Mouse (Mus musculus) skeletal muscle tissue, adult 2 months (tissue): ENCODE measurements around the gene Wdr74.

Source experiments
- DNase-seq: peaks from one replicate; pipeline ENCODE4 v3.0.0-alpha.2; 2012; ENCODE audit warnings: low read depth, low spot score

Gene Wdr74

DNA sequence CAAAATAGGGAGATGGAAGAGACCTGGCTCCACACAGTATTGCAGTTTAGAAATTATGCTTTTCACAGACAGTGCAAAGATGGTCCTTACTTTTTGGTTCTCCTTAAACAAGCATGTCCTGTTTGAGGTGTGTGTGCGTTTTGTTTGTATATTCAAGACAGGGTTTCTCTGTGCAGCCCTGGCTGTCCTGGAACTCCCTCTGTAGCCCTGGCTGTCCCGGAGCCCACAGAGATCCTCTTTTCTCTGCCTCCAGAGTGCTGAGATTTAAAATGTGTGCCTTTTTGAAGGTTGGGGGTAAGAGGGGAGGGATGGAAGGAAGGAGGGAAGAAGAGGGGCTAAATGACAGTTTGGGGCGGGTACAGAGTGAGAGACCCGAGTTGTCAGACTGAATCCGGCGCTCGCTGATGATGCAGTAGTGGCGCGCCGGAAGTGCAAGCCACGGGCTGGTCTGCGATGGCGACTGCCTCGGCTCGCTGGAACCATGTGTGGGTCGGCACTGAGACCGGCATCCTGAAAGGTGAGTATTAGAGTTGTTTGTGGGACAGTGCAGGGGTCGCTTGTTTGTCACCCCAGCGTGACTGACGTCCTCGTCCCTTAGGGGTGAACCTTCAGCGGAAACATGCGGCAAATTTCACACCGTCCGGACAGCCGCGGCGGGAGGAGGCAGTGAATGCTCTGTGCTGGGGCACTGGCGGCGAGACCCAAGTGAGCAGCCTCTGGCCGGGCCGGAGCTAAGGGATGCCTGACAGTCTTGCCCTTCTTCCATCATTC, at the start of gene Wdr74:
Gene Wdr74, plus strand, starts transcription at position 439 of the 771 bp plus-strand sequence.
- DNase-seq = peak; percentile 80

DNA sequence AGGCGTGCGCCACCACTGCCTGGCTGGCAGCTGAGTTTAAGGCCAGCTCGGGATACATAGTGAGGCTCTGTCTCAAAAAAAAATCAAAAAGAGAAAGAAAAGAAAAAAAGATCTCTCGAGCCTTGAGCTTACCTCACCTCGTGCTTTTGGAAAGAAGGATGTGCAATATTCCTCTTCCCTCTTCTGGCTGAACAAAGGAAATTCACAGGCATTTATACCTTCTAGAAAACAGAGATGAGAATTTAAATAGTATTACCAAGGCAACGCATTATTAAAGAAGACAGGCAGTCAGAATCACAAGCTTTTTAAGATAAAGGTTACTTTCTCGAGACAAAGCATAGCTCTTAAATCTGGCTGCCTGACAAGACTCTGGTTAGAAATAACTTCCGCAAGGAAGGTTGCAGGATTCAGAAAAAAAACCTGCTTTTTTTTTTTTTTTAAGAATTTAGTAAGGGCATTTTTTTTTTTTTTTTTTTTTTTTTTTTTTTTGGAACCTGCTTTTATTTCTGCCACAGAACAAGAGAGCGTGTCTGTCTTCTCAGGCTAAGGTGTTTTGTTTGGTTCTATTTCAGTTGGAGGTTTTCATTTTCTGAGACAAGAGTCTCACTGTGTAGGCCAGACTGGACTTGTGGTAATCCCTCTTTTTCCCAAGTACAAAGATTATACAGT, 43.6 kb upstream of the Wdr74 start:
- no peak for DNase-seq

DNA sequence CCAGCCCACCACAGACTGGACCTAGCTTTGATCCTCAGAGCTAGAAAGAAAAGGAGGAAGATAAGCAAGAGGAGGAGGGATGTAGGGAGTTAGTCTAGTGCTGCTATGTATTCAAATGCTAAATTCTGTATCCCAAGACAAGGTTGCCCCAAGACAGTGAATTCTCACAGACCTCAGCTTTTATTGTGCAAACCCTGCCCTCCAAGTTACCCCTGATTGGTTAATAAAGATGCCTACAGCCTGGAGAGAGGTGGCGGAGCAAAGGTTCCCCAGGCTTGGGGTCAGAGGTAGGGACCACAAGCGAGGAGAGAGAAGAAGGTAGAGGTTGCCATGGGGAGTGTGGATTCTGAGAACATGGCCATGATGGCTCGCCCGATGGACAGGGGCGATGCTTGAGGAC, 42.9 kb upstream of the Wdr74 start:
- no peak for DNase-seq

DNA sequence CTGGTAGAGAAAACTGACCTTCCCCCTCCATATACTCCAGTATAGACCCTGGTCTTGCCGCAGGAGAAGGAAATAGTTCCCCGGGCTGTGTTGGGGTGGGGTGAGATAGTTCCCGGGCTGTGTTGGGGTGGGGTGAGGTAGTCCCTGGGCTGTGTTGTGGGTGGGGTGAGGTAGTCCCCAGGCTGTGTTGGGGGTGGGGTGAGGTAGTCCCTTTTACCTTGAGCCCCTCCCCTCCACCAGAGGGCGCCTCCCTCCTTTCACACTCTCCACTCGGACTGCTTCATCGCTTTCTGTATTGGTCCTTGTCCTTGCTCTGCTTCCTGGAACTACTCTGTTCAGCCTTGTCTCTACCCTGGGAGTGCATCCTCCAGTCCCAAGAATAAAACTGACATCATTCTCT, 40.3 kb upstream of the Wdr74 start:
- DNase-seq = no peak

DNA sequence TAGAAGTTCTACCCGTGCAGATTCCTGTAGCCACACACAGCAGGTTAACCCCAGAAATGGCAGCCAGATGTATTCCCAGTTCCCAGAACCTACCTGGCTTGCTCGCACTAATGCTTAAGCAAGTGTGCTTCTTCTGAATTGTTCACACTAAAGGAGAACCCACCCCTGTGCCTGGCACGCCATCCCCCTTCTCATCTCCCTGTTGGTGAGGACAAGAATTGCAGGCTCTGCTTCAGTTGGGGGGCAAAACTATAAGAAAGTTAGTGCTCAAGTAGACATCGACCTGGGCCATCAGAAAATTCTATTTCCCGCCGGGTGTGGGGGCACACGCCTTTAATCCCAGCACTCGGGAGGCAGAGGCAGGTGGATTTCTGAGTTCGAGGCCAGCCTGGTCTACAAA, 36.0 kb upstream of the Wdr74 start:
- no peak for DNase-seq

DNA sequence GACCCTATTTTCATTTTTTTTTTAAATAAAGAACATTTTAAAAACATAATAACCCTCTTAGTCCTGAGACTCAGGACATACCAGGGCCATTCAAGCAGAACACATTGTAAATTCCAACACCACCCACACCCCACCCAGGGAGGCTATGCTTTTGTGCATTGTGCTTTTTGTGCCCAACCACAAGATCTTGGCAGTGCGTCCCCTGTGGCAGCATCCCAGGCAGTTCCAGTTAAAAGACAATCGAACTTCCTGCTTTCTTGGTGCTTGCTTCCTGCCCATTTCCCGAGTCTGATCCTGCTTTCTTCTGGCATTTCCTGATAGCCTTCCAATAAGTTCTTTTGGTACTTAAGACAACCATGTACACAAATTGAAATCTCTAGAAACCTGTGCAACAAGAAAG, 33.2 kb upstream of the Wdr74 start:
- DNase-seq = no peak

DNA sequence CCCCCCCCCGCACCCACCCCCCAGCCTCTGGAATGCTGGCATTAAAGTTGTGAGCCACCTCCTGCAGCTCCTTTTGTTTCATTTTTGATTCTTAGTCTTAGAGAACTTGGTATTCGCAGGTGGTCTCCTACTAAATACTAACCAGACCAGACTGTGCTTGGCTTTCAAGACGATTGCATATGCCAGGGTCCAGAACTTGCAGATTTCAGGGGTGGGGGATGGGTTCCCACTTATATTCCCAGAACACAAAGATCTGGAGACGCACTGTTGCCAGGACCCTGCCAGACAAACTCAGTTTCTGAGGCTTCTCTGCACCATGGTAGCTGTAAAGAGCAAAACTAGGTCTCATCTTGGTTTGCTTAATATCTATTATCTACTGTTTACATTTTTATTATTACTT, 32.1 kb upstream of the Wdr74 start:
- DNase-seq = no peak

DNA sequence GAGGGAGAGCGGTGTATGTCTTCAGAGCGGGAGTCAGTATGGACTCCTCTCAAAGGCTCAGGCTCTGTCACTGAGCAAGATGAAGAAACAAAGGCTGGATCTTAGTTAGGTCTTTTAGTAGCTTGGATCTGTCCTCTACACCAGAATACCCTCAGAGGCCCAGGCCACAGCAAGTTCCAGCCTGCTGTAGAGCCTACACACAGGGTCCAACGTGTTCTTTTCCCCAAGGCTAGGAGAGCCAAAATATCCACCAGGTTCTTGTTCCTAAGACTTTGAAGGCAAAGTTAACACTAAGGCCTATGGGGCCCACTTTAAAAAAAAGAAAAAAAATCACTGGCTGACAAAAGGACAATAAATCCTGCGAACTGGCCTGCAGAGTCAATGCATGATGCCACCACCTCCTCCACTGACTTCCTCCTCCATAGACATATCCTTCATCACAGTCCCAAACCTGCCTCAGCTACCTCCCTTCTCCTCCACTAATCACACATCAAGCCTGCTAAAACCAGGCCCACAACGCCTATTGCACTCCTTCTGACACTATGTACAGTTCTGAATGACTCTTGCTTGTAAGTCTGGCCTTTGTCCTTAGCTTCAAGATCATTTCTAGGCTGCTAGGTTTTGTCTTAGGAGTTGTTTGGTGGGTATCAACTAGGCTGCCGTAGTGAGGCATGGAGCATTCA, 30.5 kb upstream of the Wdr74 start:
- no peak for DNase-seq

DNA sequence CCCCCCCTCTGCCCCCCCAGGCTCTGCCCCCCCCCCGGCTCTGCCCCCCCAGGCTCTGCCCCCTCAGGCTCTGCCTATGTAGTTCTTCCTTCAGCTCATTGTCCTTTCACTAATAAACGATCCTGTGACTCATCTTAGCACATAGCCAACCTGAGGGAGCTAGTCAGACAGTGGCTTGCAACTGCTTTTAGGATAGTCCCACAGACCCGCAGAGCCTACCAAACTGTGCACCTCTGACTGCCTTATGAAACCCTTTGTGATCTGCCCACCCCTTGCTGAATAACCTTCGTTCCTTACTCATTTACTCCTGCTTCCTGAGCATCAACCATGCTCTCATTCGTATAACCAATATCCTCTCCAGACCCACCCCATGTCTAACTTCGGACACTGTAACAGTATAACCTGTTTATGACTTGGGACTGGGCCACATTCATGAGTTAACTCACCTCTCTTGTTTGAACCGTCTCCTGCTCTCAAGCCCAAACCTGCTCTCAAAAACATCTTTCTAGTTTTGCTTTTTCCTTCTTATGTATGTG, 29.4 kb upstream of the Wdr74 start:
- DNase-seq = no peak

DNA sequence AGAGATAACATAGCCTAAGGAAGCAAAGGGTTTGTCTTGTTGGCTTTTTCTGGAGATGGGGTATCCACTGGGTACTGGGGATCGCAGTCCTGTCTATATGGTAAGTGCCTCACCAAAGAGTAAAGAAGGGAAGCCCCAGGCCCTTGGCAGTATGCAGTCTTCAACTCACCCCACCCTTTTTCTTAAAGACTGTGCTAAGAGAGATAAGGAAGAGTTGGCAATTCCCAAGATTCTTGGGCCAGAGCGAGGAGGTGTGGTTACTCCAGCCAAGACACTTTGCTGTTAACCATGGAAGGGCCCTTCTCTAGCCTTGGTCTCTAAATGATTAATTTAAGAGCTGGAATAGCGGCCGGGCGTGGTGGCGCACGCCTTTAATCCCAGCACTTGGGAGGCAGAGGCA, 28.7 kb upstream of the Wdr74 start:
- DNase-seq = no peak

DNA sequence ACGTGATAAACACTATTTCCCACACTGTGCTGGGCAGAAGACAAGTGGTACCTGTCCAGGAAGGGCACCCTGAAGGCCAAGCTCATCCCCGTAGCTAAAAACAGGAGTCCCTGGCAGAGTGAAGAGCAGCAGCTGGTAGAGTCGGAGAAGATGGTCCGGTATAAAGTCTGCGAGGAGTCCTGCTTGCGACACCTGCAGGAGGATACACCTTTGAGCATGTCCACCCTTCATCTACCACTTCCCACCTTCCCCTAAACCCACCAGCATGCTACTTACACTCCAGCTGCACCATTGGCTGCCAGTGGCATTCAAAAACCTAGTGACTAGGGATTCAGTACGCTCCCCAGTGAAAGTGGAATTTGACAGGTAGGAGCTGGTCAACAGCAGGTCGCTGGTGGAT, 26.7 kb upstream of the Wdr74 start:
- no peak for DNase-seq

DNA sequence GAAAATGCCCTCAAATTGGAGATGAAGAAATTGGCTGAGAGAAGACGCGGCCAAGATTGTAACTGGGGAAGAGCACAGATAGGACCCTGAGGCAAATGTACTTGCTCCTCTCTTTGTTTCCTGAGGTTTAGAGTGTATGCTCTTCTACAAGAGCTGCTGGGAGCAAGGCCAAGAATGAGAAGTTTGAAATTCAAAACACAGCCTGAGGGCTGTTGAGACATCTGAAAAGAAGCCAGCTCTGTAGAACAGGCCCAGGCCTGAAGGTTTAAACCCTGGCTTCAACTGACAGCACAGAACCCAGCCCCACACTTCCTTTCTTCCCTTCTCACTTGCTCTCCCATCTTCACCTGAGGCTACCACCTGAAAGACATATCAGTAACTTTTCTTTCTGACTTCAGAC, 25.6 kb upstream of the Wdr74 start:
- DNase-seq = no peak

DNA sequence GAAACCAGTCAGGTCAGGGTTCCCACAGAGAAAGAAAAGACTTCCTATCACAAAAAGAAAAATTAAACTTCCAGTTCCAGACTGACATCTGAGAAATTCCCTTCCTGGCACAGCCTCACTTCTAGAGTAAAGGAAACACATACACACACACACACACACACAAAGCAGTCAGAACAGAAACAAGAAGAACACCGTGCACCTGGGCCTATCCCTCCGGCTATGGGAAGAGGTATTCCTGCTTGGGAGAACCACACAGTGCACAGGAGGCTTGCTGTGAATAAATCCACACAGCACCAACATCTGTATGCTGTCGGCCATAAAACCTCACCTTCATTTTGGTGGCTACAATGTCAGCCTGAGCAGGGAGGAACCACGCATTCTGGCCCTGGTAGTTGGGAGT, 24.1 kb upstream of the Wdr74 start:
- DNase-seq = no peak

DNA sequence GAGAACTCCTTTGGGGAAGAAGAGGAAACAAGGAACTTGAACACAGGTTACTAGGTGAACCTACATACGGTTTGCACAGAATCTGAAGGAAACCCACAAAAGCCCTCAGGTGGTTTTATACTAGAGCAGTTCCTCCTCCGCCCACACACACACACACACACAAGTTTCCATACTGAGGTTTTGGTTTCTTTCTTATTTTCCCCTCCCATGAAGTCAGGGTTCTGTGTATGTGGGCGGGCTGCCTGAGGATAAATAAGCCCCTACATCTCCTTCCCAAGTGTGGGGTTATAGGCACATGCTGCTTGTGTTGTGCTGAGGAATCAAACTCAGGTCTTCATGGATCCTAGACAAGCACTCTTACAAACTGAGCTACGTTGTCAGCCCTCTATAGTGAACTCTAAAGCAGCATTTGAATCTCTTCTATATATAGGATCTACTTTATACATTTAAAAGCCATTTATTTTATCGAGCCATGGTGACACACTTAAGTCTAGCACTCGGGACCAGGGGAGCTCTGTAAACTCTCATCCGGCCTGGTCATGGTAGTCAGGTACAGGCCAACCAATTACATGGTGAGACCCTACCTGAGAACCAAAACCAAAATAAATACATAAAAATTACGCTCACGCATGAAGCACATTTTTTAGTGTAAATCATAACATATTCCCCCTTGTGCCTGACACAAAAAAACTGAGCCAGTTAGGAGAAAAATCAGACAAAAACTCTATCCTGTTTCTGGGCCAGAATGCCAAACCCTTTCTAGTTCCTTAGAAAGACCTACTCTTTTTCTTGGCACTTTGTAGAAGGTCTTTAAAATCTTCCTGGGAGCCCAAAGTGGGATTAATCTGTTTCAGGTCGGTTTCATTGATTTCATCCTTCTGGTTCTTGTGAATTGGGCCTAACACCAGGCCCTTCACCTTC, 23.4 kb upstream of the Wdr74 start:
- no peak for DNase-seq

DNA sequence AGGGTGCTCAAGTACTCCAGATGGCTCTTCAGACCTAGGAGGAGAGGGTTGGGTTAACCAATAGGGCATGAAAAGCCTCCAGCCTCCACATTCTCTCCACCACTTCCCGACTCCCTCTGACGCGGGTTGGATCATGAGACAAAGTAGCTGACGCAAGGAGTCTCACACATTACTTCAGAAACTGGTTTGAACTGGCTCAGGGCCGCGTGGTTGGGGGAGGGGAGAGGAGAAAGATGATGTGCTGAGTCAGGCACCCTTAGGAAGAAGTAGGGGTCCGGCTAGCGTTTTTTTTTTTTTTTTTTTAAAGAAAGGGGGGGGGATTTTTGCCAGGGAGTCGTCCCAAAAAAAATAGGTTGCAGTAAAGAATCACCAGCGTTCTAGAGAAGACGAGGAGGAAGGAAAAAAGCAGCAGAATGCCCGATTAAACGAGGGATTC, 22.7 kb upstream of the Wdr74 start:
- DNase-seq = peak; percentile 62

DNA sequence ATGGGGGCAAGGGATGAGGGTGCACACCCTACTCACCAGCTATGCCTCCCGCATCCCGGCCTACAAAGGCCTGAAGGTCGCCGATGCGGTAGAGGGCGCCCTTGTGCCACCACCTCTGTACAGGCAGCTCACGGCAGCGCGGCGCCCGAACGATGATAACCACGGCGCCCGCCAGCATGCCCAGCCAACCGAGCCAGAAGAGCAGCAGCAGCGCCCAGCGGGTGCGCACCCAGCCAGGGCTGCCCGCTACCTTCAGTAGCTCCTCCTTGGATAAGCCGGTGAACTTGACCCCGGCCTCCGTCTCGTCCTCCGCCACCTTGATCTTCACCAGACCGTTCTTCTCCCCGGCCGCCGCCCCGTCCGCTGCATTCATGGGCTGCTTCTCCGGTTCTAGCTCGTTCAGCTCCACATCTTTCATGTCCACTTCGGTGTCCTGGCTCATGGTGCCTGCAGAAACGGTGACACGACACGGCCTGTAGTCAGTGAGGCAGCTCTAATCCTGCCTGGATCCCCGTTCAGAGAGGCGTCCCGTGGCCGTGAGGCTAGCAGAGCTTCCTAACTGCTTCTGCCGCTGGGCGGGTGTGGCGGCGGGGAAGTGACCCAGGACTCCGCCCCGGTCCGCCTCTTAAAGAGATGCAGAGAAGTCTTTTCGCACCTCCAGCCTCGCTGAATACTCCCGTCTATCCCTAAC, 22.2 kb upstream of the Wdr74 start:
- DNase-seq = peak; percentile 76

DNA sequence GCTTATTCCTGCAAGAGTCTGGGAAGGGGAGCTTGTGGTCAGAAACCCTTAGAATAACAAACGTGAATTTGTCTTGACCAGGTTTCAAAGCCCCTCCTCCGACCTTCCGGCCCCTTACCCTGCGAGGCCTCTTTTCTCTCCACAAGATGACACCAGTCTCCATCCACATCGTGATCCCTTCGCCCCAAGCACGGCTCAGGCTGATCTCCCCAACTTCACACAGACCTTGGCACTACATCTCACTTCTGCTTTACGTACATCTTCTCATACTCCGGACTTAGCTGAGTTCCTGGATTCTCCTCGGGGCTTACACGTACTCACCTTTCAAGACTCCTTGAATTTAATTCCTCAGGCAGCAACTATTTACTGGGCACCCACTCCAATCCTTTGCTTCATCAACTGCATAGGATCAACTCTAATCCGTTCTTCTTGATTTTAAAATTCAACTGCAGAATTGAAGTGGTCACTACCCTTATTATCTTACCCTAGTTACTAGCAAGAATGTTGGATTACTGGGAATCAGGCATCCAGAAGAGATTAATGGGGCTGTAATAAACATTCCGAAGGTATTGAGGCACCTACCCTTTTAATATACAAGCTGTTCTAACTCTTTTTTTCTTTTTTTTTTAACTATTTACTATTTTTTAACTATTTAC, 21.5 kb upstream of the Wdr74 start:
- no peak for DNase-seq

DNA sequence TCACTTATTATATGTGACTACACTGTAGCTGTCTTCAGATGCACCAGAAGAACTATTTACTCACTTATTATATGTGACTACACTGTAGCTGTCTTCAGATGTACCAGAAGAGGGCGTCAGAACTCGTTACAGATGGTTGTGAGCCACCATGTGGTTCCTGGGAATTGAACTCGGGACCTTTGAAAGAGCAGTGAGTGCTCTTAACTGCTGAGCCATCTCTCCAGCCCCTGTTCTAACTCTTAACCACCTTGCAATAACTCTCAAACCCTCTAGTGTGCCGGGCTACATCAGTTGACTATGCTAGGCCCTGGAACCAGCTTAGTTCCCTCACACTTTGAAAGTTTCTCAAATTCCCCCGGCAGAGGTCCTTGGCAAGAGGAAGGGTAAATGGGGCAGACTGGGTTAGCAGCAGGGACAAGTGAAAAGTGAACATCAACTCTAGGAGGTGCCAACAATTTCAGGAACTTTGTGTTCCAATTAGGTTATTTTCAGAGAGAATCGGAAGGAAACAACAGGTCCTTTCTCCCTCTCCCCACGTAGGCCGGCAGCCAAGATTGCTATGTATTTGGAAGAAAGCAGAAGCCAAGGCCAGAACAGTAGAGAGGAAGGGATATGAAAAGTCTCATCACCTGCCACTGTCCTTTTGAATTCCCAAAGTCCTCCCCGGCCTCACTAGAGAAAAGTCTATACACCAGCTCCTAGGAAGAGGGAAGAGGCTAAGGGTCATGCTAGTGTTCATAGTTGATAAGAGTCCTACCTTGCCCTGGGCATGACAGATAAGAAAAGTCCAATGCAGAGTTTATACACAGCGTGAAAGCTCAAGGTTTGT, 20.8 kb upstream of the Wdr74 start:
- DNase-seq = no peak
